Mouse (Mus musculus) neutrophil, adult 5-6 weeks (primary cell): Measurements from ENCODE around the gene Adamts14. TPM values are rescaled to one million over a fixed set of nuclear protein-coding genes. Genes with fewer than 3 reads are reported as not detected.

ENCODE experiments used
- ATAC-seq: fragments of 151-379, 151-347 bp; 2 replicates; pipeline ENCODE4 v1.8.0; 2017; ENCODE audit warnings: mild to moderate bottlenecking, moderate TSS enrichment; ENCODE audit not compliant: insufficient number of reproducible peaks, poor library complexity, low FRiP score, severe bottlenecking; ENCODE audit errors: extremely low read depth
- total RNA-seq: library from RNA; stranded (forward); fragments of 200-1000 nt; gene quantifications from 2 replicates; pipeline ENCODE4 v1.2.3, GENCODE M21; 2017

Gene Adamts14
- total RNA-seq, 1 experiment from 2014 or later = 0.93 TPM

DNA sequence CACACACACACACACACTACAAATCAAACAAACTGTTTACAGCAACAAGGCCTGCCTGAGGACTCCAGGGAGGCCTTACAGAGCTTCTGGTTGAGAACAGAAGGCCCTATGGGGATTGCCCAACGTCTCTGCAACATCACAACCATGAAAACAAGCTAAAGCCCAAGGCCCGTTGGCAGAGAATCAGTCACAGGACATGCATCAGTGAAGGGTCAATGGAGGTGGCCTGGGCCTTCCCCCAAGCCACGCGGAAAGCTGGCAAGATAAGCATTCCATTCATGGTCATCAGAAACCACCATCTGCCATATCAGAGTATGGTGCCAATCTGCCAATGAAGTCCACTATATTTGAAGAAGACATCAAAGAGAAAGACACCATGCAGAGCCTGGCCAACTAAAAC, 112.6 kb downstream of the Adamts14 start:
- no peak for ATAC-seq

DNA sequence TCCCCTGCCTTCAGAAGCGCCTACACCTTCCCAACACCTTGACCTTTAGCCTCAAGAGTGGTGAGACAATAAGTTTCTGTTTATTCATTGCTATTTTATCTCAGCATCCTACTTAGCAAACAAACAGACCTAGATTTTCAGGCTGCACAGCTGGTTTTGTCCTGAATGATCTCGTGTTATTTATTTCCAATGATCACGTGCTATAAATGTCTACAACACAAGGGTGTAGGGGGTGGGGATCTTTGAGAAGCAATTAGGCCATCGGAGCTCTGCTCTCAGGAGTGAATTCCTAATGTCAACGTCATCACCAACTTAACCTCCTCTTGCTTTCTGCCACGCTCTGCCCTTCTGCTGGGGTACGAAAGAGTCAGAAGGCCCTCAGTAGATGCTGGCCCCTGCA, 113.1 kb downstream of the Adamts14 start:
- no peak for ATAC-seq

DNA sequence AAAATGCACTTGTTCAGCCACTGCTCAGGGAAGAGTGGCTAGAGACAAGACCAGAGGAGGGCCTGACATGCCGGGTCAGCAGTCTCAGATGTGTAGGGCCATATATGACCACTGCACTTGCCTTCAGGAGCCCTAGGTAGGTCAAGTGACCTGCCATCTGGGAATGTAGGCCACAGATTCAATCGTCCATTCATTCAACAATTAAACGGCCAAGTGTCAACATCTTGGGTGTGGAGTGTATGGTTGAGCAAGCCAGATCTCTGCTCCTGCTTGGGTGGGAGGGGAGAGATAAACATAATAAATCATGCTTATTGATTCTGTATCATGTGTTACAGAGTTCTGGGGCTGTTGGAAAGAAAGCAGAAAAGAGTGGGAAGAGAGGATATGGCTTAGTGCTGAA, 114.6 kb downstream of the Adamts14 start:
- no peak for ATAC-seq

DNA sequence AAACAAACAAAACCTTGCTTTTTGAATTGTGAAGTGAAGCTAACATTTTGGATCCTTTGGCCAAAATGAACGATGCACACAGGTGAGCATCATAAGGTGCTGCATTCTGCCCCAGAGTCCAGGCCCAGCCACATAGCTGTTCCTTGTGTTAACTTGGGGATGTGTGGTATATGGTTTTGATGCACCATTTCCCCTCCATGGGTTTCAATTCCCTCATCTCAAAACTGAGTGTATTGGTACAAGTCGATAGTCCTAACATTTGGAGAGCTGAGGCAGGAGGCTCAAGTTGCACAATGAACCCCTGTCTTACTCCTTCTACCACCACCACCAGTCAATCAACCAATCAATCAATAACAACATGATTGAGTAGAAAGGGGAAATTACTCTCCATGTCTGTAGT, 116.8 kb downstream of the Adamts14 start:
- ATAC-seq = no peak

DNA sequence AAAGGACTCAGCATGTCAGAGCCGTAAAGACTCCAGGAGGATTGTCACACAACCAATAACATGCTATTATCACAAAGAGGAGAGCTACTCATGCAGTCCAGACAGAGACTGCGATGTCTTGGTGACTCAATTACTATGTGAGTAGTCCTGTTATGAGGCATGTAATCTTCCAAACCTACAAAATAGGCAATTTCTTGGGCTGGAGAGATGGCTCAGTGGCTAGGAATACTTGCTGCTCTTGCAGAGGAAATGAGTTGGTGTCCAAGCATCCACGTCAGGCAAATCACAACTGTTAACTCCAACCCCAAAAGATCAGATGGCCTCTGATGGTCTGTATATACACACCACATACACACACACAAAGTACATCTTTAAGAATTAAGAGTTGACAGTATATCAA, 117.6 kb downstream of the Adamts14 start:
- ATAC-seq = no peak

DNA sequence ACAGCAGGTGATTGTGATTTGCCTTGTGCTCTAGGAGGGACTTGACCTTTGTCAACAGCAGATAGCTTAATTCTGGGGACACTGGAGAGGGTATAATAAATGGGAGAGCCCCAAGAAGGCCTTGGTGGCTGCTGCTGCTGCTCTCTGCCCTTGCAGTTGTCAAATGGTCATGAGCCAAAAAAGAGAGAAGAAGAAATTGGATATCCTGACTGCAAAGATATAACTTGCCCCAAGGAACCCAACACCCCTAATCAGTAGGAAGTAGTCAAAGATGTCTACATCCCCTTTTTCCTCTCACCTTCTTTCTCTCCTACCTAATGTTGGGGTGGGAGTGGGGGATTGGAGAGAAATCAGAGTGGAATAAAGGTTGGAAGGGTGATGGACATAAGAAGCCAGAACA, 121.1 kb downstream of the Adamts14 start:
- ATAC-seq = no peak

DNA sequence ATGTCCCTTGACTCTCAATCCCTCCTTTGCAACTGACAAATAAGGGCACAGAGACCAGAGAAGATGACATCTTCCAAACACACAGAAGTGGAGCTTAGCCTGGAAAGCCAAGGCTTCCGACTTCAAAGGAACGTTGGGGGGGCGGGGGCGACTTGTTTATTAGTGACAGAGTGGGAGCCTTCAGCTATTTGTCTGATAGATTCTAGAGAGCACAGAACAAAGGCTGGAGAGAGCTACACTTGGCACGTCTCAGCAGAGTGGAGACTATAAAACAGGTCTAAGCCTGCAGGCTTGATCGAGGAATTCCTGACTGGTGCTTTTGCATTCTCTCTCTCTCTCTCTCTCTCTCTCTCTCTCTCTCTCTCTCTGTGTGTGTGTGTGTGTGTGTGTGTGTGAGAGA, 122.6 kb downstream of the Adamts14 start:
- no peak for ATAC-seq

DNA sequence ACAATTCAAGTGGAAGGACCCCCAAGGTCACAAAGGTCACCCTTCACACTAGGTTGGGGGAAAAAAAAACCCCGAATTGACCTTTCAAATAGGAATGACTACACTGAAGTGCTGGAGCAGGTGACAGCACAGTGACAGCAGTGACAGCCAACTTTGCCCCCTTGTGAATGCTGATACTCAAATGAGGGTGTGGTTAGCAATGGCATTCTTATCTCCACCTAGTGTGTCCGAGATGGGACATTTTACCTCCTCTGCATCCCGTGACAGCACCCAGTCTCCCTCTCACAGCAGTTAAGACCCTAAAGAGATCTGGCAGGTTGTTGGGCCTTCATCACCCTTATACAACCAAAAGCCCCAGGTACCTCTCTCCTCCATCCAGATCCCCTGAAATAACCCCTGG, 123.8 kb downstream of the Adamts14 start:
- ATAC-seq = no peak

DNA sequence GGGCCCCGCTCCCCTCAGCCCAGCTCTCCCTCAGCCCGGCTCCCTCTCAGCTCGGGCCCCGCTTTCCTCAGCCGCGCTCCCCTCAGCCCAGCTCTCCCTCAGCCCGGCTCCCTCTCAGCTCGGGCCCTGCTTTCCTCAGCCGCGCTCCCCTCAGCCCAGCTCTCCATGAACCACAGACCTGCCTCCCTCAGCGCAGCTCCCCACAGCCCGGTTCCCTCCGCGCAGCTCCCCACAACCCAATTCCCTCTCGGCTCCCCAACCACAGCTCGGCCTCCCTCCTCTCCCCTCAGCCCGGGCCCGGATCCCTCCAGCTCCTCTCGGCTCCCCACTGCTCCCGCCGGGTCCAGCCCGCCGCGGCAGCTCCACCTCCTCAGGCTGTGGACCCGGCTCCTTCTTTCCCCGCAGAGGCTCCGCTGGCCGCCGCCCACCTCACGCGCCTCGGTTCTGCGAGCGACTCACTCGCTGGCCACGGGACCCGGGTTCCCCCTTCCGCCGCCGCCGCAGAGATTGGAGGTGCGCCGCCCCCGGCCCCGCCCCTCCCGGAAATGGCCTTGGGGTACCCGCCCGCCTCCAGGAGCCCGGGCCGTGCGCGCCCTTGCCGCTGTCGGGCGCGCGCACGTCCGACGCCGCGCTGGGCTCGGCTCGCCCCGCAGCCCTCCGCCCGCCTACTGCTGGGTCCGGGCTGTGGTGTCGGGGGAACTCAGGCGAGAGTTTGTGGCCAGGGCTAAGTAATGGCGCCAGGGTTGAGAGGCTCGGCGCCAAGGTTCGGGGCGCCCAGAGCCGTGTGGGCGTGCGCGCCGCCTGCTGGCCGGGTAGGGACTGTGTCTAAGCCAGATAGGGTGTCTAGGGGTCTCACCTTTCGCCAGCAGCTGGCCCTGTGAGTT, 125.8 kb downstream of the Adamts14 start, which contains the start of gene Sgpl1:
Gene Sgpl1 (minus strand): TSS at position 547 of the 884 bp plus-strand sequence.
- ATAC-seq = peak; percentile 67

Other genes with a start within 250 kb of the Adamts14 start
- gene Pcbd1, start 184.1 kb downstream of the Adamts14 start, total RNA-seq = not detected in 2 replicates
- 84.0 and 91.7 TPM in 2 replicates for gene Sgpl1, start 125.7 kb downstream of the Adamts14 start, total RNA-seq
- not detected in 2 replicates for gene Tbata, start 101.5 kb downstream of the Adamts14 start, total RNA-seq
- gene Prf1, start 24.4 kb upstream of the Adamts14 start, total RNA-seq = 5.1 and 5.5 TPM in 2 replicates
- not detected in 2 replicates for gene Pald1, start 110.1 kb upstream of the Adamts14 start, total RNA-seq
- not detected in 2 replicates for gene Nodal, start 144.5 kb upstream of the Adamts14 start, total RNA-seq
- 22.7 and 24.3 TPM in 2 replicates for gene Eif4ebp2, start 179.2 kb upstream of the Adamts14 start, total RNA-seq
- 1.5 and 2.9 TPM in 2 replicates for gene Lrrc20, start 202.4 kb upstream of the Adamts14 start, total RNA-seq